Mouse (Mus musculus): ENCODE data around the gene Tbrg4.

The Tbrg4 gene

DNA sequence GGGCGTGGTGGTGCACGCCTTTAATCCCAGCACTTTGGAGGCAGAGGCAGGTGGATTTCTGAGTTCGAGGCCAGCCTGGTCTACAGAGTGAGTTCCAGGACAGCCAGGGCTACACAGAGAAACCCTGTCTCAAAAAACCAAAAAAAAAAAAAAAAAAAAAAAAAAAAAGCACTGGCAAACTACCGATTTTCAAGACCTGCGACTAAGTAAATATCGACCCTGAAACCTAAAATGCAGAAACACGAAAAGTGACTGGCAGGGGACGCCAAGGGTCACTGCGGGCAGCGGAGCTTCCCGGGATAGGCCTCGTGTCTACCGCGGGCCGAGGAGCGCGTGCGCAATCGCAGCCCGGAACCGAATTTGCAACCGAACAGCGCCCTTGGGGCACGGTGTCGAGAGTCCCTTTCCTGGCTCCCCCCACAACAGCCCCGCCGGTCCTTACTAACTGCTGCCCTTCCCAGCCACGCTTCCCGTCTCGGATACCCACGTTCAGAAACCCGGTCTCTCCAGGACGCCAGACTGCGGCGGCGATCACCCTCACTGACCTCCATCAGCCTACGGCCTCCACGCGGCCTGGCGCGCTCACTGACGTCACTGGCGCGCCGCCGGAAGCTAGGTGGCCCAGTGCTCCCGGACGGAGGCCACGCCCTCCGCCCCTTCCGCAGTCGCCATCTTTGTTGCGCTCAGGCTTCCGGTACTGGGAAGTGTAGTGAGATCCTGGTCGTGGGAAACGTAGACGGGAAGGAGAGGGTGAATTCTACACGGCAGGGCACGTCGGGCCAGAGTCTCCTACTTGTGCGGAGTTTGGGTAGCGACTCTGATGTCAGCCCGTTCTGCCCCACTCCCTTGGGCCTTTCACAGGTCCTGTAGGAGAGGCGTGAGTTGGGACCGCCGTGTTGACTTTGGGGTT lies at the start of gene Tbrg4:
TSS of gene Tbrg4 (minus strand) at position 590 of the 910 bp plus-strand sequence.
- DNase-seq (ENCODE audit: low read depth, low spot score) = peak; percentile 98

- DNase-seq (ENCODE audit: low read depth, low spot score) = no peak
Observed at GRCm38 (mm10) chr11:6675402-6675801, 49.5 kb upstream of the Tbrg4 start.

GRCm38 (mm10) chr11:6674701-6675100 lies 48.8 kb upstream of the Tbrg4 start:
- no peak for DNase-seq (ENCODE audit: low read depth, low spot score)

DNA sequence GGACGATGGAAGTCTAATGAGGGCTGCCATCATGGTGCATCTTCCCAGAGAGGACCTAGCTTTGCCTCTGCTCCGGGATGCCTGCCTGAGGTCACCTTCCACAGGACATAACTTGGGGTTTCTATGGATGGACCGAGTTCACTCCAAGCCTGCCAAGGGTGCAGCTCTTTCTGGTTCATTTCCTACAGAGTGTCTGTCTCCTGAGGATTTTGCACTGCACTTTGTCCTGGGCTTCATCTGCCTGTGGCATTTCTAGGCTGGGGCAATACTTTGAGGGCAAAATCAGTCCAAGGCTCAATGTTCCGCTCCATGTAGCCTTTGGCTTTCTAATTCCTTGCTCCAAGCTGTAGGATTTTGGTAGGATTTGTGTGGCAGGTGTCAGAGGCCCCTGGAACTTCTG lies 45.0 kb upstream of the Tbrg4 start:
- DNase-seq (ENCODE audit: low read depth, low spot score) = no peak

GRCm38 (mm10) chr11:6670044-6670443 lies 44.2 kb upstream of the Tbrg4 start:
- DNase-seq (ENCODE audit: low read depth, low spot score) = no peak

DNA sequence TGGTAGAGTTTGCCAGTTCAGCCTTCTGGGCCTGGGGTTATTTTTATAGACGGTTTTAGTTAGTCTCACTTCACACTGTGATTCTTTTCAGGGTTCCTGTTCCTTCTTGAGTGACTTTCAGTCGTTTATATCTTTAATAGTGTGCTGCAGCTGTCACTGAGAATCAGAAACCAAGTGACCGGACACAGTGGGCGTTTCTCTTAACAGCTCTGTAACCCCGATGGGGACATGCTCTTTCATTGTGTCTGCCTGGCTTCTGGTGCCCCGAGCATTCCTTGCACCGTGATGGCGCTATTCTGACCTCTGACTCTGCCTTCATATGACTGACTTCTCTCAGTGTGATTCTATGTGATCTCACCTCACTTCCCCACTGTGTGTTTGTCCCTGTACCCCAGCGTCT lies 43.2 kb upstream of the Tbrg4 start:
- no peak for DNase-seq (ENCODE audit: low read depth, low spot score)

GRCm38 (mm10) chr11:6666634-6667033 lies 40.8 kb upstream of the Tbrg4 start:
- DNase-seq (ENCODE audit: low read depth, low spot score) = no peak

DNA sequence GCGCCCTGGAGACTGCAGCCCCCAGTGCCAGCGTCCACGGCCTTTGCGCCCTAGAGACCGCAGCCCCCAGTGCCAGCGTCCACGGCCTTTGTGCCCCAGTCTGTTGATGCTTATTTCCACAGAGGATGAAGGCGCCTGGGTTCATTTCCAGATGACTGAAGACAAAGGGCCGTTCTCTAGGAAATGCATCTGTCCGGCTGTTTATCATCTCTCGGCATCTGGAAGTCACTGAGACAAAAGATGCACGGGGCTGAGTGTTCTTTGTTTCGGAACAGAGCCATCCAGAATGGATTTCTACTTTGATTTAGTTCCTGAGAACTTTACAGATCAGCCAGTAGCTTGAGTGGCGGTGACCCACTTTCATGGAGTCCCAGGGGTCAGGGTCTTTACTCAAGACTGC lies 35.3 kb upstream of the Tbrg4 start:
- no peak for DNase-seq (ENCODE audit: low read depth, low spot score)

GRCm38 (mm10) chr11:6658271-6658670 lies 32.4 kb upstream of the Tbrg4 start, which contains the start of gene Ramp3:
Gene Ramp3 (plus strand): TSS chr11:6658521.
- peak; percentile 86 for DNase-seq (ENCODE audit: low read depth, low spot score)

- peak; percentile 89 for DNase-seq (ENCODE audit: low read depth, low spot score)
Observed at GRCm38 (mm10) chr11:6654903-6655302, 29.0 kb upstream of the Tbrg4 start.

GRCm38 (mm10) chr11:6652978-6653377 lies 27.1 kb upstream of the Tbrg4 start:
- DNase-seq (ENCODE audit: low read depth, low spot score) = peak; percentile 57

DNA sequence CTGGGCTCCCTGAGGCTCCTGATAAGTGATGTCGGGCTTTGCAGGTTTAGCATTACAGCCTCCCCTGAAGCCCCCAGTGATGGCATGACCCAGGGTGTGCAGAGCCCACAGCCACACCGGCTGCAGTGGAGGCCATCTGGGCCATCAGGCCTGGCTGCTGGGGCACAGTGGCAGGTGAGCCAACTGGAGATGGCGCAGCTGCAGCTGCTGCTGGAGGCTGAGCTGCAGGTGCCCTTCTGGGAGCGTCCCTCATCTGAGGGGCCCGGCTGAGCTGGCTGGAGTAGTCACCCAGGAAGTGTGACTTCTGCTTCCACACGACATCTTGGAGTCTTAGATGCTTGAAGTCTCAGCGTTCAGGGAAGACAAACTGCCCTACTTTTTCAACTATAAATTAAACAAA lies 24.7 kb upstream of the Tbrg4 start:
- no peak for DNase-seq (ENCODE audit: low read depth, low spot score)

- DNase-seq (ENCODE audit: low read depth, low spot score) = peak; percentile 61
Observed at GRCm38 (mm10) chr11:6647831-6648724, 22.2 kb upstream of the Tbrg4 start.

GRCm38 (mm10) chr11:6644566-6644965 lies 18.7 kb upstream of the Tbrg4 start:
- DNase-seq (ENCODE audit: low read depth, low spot score) = no peak

GRCm38 (mm10) chr11:6639072-6639471 lies 13.2 kb upstream of the Tbrg4 start:
- no peak for DNase-seq (ENCODE audit: low read depth, low spot score)

DNA sequence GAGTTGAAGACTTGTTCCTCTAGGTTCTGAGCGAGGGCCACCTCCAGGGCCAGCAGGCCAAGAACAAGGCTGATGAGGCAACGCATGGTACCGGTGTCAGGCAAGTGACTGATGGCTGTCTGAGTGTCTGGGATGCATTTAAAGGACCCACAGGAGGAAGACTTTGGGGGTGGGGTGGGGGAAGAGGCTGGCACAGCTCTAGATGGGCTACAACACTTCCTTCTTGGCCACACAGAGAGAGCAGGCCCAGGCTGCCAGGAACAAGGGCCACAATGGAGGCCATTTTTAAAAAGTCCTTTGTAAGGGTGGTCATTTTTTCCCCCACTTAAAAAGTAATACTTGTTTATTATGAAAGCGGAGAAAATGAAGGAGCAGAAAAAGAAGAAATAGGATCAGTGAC lies 12.7 kb upstream of the Tbrg4 start, which contains the start of gene Wap:
TSS of gene Wap (minus strand) at position 101 of the 400 bp plus-strand sequence.
- DNase-seq (ENCODE audit: low read depth, low spot score) = no peak

GRCm38 (mm10) chr11:6636150-6636549 lies 10.3 kb upstream of the Tbrg4 start:
- DNase-seq (ENCODE audit: low read depth, low spot score) = peak; percentile 63

DNA sequence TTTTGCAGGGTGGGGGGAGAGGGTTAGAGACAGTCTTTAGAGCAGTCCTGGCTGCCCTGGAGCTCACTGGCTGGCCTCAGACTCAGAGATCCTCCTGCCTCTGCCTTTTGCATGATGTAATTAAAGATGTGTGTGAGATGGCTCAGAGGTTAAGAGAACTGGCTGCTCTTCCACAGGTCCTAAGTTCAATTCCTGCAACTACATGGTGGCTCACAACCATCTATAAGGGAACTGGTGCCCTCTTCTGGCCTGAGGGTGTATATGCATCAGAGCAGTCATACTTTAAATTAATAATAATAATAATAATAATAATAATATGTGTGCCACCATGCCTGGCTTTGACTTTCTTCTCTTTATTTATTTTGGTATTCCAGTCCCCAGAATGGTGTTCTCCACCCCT lies 3.8 kb upstream of the Tbrg4 start:
- peak; percentile 57 for DNase-seq (ENCODE audit: low read depth, low spot score)

GRCm38 (mm10) chr11:6628568-6628967 lies 2.7 kb upstream of the Tbrg4 start:
- peak; percentile 88 for DNase-seq (ENCODE audit: low read depth, low spot score)

DNA sequence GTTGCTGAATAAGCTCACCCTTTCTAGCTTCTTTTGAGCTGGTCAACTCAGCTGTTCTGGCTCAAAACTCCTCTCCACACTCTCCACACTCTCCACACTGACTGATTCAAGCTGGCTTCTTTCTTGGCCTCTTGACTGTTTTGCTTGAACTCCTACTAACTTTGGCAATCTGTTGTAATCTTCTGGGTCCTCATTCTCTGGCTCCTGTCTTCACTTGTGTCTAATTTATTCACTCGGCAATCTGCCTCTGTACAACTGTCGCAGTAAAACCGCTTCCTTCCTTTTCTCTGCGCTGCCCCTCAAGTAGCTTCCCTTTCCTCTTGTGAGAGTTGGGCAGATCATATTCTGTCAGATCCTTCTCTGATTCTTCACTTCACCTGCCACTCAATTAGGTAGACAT lies 1.9 kb upstream of the Tbrg4 start:
- DNase-seq (ENCODE audit: low read depth, low spot score) = no peak

DNA sequence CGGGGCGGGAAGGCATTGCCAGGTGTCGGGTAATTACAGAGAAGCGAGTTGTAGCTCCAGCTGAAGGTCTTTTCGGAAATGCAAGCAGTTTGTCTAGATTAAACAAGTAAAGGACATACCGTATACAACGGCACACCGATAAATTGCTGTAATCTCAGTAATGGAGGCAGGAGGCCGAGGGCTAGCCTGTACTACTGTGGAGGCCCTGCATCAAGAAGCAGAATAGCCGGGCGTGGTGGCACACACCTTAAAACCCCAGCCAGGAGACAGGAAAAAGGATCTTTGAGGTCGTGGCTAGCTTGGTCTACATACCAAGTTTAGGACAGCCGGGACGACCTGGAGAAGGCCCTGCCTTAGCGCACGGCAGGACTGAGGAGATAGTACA lies 513 bp upstream of the Tbrg4 start:
- DNase-seq (ENCODE audit: low read depth, low spot score) = no peak

All from ZHBTc4 (cell line).